Mouse (Mus musculus) urinary bladder, postnatal 14 days (tissue): ENCODE measurements at regions not wholly inside any gene's neighbourhood (a gene's known extent, or its start where the extent isn't known, plus 50 kb on each side); places are given as distances from the start of the nearest gene placed in this dataset.

Source experiments
- DNase-seq: peaks from one replicate; pipeline ENCODE4 v3.0.0; 2021; ENCODE audit warnings: low spot score

DNA sequence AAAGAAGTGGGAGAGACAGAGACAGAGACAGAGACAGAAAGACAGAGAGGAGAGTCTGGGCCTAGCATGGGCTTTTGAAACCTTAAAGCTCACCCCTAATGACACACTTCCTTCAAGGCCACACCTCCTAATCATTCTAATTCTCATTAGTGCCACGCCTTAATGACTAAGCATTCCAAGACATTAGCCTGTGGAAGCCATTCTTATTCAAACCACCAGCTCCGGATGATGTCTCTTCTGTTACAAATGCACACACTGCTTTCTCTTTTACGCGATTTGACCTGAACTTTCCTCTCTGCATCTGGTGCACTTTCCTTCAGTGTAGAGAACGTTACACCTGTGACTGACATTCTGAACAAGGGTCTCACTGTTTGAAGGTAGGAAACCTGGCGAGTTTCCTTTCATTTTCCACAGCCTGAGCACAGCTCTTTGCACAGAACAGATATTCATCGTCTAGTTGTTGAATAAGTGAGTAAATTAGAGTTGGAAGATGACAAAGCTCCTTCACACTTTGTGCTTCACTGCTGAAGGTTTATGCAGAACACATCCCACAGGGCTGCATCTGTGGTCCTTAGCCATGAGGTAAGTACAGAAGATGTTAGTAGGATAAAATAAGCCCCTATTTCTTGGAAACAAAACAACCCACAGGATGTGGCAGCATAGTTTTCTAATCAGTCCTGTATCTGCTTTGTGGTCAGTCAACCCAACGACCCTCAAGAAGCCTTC, 116.8 kb downstream of the Faxc start:
- no peak for DNase-seq

DNA sequence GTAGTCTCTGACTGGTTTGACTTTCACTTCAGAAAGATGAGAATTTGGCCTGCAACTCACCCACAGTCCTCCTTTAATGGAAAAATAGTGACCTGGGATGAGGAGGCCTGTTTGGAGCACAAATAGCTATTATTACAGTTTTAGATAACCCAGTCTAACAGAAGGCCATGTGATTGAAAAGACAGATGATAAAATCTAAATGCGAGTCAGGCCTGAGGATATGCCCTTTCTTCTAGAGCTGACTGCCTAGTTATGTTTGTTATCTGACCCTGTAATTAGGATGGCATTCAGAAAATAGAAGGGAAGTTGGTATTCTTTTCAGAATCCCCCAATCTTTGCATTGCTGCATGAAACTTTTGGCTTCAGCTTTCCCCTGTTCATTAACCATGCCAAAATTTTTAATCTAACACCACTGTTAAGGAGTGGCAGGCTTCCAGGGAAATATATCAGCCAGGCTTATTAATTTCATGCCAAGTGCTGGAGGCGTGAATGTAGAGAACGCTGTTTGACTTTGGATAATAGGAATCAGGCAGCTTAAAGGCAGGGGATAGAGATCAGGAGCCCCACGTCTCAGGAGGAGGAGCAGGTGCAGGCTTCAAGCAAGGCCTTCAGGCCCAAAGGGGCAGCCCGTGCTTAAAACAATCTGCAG, 135.8 kb downstream of the Faxc start:
- no peak for DNase-seq

- no peak for DNase-seq
Measured at GRCm38 (mm10) chr4:22067678-22068299, 136.7 kb downstream of the Faxc start.

DNA sequence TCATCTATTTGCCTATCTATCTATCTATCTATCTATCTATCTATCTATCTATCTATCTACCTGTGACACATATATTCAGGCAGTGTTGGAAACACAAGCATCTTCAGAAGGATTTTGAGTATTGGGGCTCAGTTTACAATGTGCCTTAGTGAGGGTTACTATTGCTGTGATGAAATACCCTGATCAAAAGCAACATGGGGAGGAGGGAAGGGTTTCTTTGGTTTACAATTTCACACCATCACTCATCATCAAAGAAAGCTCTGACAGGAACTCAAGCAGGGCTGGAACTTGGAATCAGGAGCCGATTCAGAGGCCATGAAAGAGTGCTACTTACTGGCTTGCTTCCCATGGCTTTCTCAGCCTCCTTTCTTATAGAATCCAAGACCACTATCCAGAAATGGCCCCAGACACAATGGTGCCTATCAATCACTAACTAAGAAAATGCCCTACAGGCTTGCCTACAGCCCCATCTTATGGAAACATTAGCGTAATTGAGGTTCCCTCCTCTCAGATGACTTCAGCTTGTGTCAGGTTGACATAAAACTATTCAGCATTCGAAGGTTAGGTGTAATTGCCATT, 157.2 kb downstream of the Faxc start:
- DNase-seq, result no peak

DNA sequence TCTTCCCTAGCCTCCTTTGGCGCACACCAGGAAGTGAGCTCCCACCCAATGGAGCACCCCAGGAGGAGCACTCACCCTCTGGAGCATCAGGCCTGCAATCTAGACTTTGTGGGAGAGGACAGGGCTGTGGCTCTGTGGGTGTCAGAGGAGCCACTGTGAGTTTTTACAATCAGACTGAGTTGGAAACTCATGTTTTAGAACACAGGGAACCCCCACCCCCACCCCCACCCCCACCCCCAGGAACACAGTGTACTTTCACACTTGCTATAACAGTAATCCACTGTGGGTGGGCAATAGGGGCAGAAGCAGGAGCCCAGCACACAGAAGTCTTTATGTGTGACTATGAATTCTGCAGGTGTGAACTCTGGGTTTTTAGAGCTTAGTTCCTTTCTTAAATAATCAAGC, 158.5 kb downstream of the Faxc start:
- DNase-seq, result no peak

DNA sequence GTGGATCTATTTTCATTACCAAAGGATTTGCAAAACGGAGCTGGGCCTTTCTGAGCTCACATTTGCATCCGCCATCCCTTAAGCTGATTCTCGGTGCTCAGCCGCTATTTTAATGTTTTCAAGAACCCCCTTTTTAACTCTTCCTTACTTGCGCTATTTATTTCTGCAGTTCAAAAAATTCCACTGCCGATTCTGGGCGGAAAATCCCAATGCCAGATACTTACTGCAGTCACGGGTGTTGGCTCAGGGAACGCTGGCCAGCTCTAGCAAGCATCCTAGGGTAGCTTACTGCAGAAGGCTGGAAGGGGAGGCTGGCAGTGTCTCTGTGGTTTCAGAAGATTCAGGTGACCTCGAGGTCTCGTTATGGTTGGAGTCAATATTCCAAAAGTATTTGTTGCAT, 159.4 kb downstream of the Faxc start:
- no peak for DNase-seq

DNA sequence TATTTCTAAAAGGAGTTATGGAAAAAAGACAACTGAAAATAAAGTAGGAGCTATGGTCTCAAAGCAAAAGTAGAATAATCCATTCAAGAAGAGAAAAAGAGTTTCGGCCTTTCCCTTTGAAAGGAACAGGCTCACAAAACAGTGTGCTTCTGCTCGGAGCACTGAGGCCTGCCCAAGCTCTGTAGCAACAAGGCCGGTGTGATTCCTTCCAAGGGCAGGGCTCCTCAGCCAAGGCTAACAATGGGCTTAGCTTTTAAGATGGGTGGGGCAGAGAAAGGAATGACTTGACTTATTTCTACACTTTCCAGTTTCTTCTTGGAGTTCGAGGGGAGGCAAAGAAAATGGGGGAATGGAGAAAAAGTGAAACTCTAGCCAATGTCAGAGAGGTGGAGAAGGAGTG, 161.4 kb downstream of the Faxc start:
- DNase-seq, result no peak

DNA sequence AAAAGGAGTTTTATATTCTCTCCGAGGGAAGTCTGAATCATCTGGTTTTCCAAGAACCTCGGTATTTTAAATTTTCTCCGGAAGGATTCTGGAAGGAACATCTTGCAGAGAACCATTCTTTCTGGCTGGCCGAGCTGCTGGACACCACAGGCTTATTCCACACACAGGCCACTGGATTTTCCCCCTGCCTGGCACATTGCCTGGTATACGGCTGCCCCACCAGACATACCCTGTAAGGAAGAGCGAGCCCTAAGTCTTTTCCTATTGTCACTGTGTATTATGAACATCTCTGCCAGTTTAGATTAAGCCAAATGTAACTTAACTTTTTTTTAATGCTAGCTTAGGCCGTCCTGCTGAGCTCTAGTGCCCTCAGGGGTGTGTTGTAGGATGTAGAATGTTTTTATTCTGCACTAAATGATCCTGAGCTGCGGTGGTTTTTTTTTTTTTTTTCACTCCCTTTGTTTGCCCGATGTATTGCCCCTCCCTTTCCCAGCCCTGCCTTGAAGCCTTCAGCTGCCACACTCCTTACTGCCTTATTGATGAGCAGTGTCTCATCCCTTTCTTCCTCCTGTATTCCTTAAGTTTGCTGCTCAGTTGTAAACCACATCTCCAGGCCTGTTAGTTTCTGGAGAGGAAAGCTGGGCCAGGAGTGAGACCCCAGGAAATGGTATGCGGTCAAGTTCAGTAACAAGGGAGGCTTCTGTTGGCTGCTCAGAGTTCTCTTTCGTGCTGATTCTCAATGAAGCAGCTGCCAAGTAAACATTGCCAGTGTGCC, 164.3 kb downstream of the Faxc start:
- no peak for DNase-seq

DNA sequence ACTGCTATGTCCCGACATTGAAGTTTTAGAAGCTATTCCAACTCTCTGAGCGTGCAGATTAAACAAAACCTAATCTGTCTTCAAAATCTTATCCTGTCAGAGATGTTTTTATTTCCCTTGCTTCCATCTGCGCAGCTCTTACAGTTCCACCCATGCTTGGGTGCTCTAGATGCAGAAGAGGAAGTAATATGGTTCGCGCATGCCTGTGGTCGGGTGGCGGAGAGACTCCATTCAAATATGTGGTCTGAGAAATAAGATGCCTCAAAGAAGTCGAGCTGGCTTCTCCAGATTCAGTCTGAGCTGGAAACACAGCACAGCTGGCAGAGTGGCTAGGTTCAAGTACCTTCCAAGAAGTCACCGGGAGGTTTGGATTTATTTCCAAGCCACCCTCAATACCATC, 167.5 kb downstream of the Faxc start:
- DNase-seq, result no peak

DNA sequence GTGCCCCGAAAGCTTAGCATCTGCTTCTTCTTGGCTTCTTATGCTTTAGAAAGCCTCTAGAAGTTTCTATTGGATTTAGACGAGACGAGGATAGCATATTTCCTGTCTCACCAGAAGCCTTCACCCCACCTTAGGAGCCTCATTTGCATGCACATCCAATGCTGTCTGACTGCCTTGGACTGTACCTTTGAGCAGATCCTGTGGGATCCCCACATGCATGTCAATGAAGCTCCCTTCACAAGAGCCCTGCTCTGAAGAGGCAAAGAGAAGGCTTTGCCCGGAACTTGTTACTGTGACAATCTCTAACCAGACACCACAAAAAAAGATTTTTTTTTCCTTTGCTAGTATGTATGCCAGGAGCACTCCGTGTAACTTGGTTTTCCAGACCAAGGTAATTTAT, 171.3 kb downstream of the Faxc start:
- DNase-seq, result no peak

DNA sequence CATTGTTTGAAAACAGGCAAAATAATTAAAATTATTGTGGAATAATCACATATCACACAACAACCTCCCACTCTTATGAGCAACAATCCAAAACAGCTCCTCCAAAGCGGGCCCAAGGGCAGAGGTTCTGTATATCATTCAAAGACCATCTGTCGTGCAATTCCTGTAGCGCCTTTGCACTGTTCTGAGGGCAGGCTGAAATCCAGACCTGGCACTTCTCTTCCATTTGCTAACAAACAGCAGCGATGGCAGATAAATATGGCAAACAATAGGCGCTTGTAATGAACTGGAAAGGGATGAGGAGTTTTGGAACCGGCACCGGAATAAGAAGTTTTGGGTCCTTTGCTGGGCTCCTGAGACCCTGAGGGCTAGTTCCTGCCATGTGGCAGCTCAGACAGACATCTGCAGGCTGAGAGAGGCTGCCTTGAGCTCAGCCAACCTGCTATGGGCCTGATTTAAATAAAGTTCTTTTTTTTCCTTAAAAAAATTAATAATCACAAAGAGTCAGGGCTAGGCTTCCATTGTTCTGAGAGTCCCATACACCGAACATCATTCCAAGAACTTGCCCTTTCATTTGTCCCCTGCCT, 172.0 kb downstream of the Faxc start:
- DNase-seq, result no peak

DNA sequence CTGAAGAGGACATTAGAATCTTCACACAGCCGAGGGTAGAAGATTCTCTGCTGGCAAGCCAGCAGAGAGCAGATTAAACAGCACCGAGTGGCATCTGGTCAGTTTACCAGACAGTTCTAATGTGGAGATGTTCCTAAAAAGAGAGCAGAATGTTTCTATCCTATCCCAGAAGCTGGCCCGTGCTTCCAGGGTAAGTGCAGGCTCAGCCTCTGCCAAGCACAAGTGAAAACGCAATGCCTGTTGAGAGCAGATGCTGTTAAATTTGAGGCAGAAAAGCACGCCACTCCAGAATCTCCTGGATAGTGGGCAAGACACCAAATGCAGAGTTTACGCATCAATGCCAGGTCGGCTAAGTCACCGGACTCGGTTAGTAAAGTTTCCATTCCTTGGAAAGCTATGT, 175.8 kb downstream of the Faxc start:
- DNase-seq, result no peak

- DNase-seq, result no peak
Measured at GRCm38 (mm10) chr4:22109410-22109809, 178.3 kb downstream of the Faxc start.

- no peak for DNase-seq
Measured at GRCm38 (mm10) chr4:22110400-22110799, 179.3 kb downstream of the Faxc start.

- no peak for DNase-seq
Measured at GRCm38 (mm10) chr4:22112209-22112608, 181.1 kb downstream of the Faxc start.

GRCm38 (mm10) chr4:22114451-22114850, 183.3 kb downstream of the Faxc start:
- DNase-seq, result no peak

GRCm38 (mm10) chr4:22119877-22120276, 188.7 kb downstream of the Faxc start:
- no peak for DNase-seq

DNA sequence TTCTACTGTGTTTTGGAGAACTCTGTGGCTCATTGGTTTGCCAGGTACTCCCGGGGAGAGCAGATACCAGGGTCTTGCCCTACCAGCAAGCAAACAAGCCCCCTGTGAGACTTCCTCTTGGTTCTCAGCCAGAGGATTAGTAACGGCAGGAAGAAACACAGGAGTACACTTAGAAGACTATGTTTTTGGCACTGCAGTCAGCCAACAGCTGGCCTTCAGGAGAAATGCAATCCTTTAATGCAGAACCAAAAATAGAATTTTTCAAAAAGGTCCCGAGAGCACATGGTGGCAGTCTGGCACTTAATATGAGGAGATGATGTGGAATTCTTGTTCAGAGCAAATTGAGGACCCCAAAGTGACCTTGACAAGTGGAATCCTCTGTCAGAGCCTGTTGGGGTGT, 189.8 kb downstream of the Faxc start:
- DNase-seq, result no peak

DNA sequence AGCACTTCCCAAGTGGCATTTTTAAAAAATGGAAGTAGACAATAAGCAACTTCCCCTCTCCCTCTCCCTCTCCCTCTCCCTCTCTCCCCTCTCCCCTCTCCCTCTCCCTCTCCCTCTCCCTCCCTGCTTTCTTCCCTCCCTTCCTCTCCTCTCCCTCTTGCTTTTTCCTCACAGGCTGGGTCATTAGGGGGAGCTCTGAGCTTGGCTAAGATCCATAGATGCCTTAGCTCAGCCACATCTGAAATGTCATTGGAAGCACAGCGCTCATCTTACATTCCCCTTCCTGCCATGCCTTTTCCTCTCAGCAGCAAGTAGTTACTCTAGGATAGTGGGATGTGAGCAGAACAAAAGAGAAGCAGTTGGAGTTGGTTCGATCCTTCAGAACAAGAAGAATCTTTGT, 190.3 kb downstream of the Faxc start:
- no peak for DNase-seq

DNA sequence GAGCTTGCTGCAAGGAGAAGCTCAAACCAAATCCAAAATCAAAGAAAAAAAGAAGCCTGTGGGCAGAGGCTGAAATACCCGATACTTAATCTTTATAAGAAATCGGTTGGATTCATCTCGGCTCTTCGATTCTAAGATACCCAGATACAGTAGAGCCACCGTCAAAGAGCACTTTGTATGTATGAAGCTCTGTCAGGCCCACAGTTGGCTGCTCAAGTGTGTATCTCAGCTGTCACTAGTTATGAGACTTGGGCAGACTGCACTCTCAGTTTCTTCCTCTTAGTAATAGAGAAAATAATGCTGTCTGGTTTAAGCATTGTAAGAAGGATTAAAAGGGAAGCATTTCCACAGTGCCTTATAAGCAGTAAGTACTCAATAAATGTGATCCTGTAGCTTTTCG, 193.7 kb downstream of the Faxc start:
- no peak for DNase-seq

- no peak for DNase-seq
Measured at GRCm38 (mm10) chr4:22130511-22130910, 199.4 kb downstream of the Faxc start.
